Mouse (Mus musculus): ENCODE results near the gene Cldn34b4. TPM values are rescaled to one million over a fixed set of nuclear protein-coding genes. Genes with fewer than 3 reads are reported as not detected.

Cldn34b4 gene
- not detected for polyA plus RNA-seq (2014; fragmentation: Illumina TruSeq; extraction: RNeasy Lipid Tissue Mini Kit (QIAGEN cat#74804); ENCODE audit: low read depth, low replicate concordance)

DNA sequence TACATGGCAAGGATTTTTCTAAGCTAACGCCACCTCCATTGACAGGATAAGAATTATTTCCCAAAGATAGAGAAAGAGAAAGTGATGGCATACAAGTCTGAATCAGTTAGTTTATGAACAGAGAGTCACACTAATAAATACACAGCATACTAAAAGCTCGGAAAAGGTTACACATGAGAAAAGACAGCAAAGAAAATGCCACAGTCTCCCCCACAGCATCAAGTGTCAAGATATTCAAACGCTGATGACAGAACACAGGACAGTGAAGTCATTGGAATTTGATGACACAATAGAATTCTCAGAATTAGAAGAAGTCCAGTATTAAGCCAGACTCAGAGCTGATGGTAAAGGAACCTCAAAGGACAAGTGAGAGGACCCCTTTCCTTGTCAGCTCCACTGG lies at the start of gene Cldn34b4:
TSS of gene Cldn34b4 (plus strand) at position 301 of the 400 bp plus-strand sequence.

Other genes starting within 250 kb of the Cldn34b4 start
- gene Cldn34b3, start 129.0 kb upstream of the Cldn34b4 start, polyA plus RNA-seq (2014; fragmentation: Illumina TruSeq; extraction: RNeasy Lipid Tissue Mini Kit (QIAGEN cat#74804); ENCODE audit: low read depth, low replicate concordance) = not detected
- gene Cldn34d, start 209.6 kb downstream of the Cldn34b4 start, polyA plus RNA-seq (2014; fragmentation: Illumina TruSeq; extraction: RNeasy Lipid Tissue Mini Kit (QIAGEN cat#74804); ENCODE audit: low read depth, low replicate concordance) = not detected